Mouse (Mus musculus): ENCODE measurements around the gene 1700012P22Rik. TPM values are rescaled to one million over a fixed set of nuclear protein-coding genes. Genes with fewer than 3 reads are reported as not detected.

The 1700012P22Rik gene
- 0.08 TPM in 1 of 2 replicates, not detected in the other for polyA plus RNA-seq (2012; rRNA removed)

GRCm38 (mm10) chr4:144438672-144439071 is at the start of gene 1700012P22Rik:
Gene 1700012P22Rik (minus strand): TSS chr4:144438772.
- TF ChIP-seq CTCF (IDR thresholded peaks at IDR 0.05; ENCODE audit: borderline replicate concordance, extremely low read depth, insufficient read depth, insufficient read length) = no peak
- TF ChIP-seq POLR2A (IDR thresholded peaks at IDR 0.05; ENCODE audit: borderline replicate concordance, extremely low read depth, insufficient read depth, insufficient read length, poor library complexity, severe bottlenecking) = no peak

GRCm38 (mm10) chr4:144468091-144468490 is 29.5 kb upstream of the 1700012P22Rik start:
- DNase-seq (ENCODE audit: low read depth) = no peak
- TF ChIP-seq POLR2A (IDR thresholded peaks at IDR 0.05; ENCODE audit: borderline replicate concordance, extremely low read depth, insufficient read depth, insufficient read length, poor library complexity, severe bottlenecking) (no peak), CTCF (IDR thresholded peaks at IDR 0.05; ENCODE audit: borderline replicate concordance, extremely low read depth, insufficient read depth, insufficient read length) (no peak)

More at GRCm38 (mm10) chr4:144438672-144439071, at the start of gene 1700012P22Rik:
- no peak for DNase-seq (ENCODE audit: low read depth)

- DNase-seq (ENCODE audit: low read depth) = no peak
- TF ChIP-seq POLR2A (IDR thresholded peaks at IDR 0.05; ENCODE audit: borderline replicate concordance, extremely low read depth, insufficient read depth, insufficient read length, poor library complexity, severe bottlenecking) (no peak), CTCF (IDR thresholded peaks at IDR 0.05; ENCODE audit: borderline replicate concordance, extremely low read depth, insufficient read depth, insufficient read length) (no peak)
Observed at GRCm38 (mm10) chr4:144465206-144465605, 26.6 kb upstream of the 1700012P22Rik start.

- TF ChIP-seq POLR2A (IDR thresholded peaks at IDR 0.05; ENCODE audit: borderline replicate concordance, extremely low read depth, insufficient read depth, insufficient read length, poor library complexity, severe bottlenecking) (no peak), CTCF (IDR thresholded peaks at IDR 0.05; ENCODE audit: borderline replicate concordance, extremely low read depth, insufficient read depth, insufficient read length) (no peak)
- DNase-seq (ENCODE audit: low read depth) = no peak
Observed at GRCm38 (mm10) chr4:144463656-144464055, 25.1 kb upstream of the 1700012P22Rik start, which contains the start of gene Aadacl3. Gene Aadacl3 (minus strand): TSS chr4:144463756.

- TF ChIP-seq POLR2A (IDR thresholded peaks at IDR 0.05; ENCODE audit: borderline replicate concordance, extremely low read depth, insufficient read depth, insufficient read length, poor library complexity, severe bottlenecking) = no peak
- no peak for DNase-seq (ENCODE audit: low read depth)
Observed at GRCm38 (mm10) chr4:144453217-144453616, 14.6 kb upstream of the 1700012P22Rik start, which contains the start of gene Gm9944. Gene Gm9944 (minus strand): TSS chr4:144453317.

GRCm38 (mm10) chr4:144448546-144448945 is 10.0 kb upstream of the 1700012P22Rik start:
- DNase-seq (ENCODE audit: low read depth) = no peak
- TF ChIP-seq CTCF (IDR thresholded peaks at IDR 0.05; ENCODE audit: borderline replicate concordance, extremely low read depth, insufficient read depth, insufficient read length) (no peak), POLR2A (IDR thresholded peaks at IDR 0.05; ENCODE audit: borderline replicate concordance, extremely low read depth, insufficient read depth, insufficient read length, poor library complexity, severe bottlenecking) (no peak)

- no peak for TF ChIP-seq CTCF (IDR thresholded peaks at IDR 0.05; ENCODE audit: borderline replicate concordance, extremely low read depth, insufficient read depth, insufficient read length)
- no peak for TF ChIP-seq POLR2A (IDR thresholded peaks at IDR 0.05; ENCODE audit: borderline replicate concordance, extremely low read depth, insufficient read depth, insufficient read length, poor library complexity, severe bottlenecking)
Observed at GRCm38 (mm10) chr4:144441582-144441981, 3.0 kb upstream of the 1700012P22Rik start.

GRCm38 (mm10) chr4:144441095-144441494 is 2.5 kb upstream of the 1700012P22Rik start:
- no peak for DNase-seq (ENCODE audit: low read depth)
- TF ChIP-seq POLR2A (IDR thresholded peaks at IDR 0.05; ENCODE audit: borderline replicate concordance, extremely low read depth, insufficient read depth, insufficient read length, poor library complexity, severe bottlenecking) (no peak), CTCF (IDR thresholded peaks at IDR 0.05; ENCODE audit: borderline replicate concordance, extremely low read depth, insufficient read depth, insufficient read length) (no peak)

More at GRCm38 (mm10) chr4:144441582-144441981, 3.0 kb upstream of the 1700012P22Rik start:
- no peak for DNase-seq (ENCODE audit: low read depth)

- no peak for TF ChIP-seq CTCF (IDR thresholded peaks at IDR 0.05; ENCODE audit: borderline replicate concordance, extremely low read depth, insufficient read depth, insufficient read length)
- DNase-seq (ENCODE audit: low read depth) = no peak
Observed at GRCm38 (mm10) chr4:144433216-144433615, 5.4 kb downstream of the 1700012P22Rik start.

GRCm38 (mm10) chr4:144430723-144431122 is 7.8 kb downstream of the 1700012P22Rik start:
- TF ChIP-seq CTCF (IDR thresholded peaks at IDR 0.05; ENCODE audit: borderline replicate concordance, extremely low read depth, insufficient read depth, insufficient read length) = no peak
- TF ChIP-seq POLR2A (IDR thresholded peaks at IDR 0.05; ENCODE audit: borderline replicate concordance, extremely low read depth, insufficient read depth, insufficient read length, poor library complexity, severe bottlenecking) = no peak
- no peak for DNase-seq (ENCODE audit: low read depth)

- no peak for DNase-seq (ENCODE audit: low read depth)
- TF ChIP-seq POLR2A (IDR thresholded peaks at IDR 0.05; ENCODE audit: borderline replicate concordance, extremely low read depth, insufficient read depth, insufficient read length, poor library complexity, severe bottlenecking) (no peak), CTCF (IDR thresholded peaks at IDR 0.05; ENCODE audit: borderline replicate concordance, extremely low read depth, insufficient read depth, insufficient read length) (0 out of 2 replicates have a peak, but pooled peaks have one; percentile 4)
Observed at GRCm38 (mm10) chr4:144428868-144429267, 9.7 kb downstream of the 1700012P22Rik start.

GRCm38 (mm10) chr4:144424590-144424989 is 14.0 kb downstream of the 1700012P22Rik start:
- TF ChIP-seq CTCF (IDR thresholded peaks at IDR 0.05; ENCODE audit: borderline replicate concordance, extremely low read depth, insufficient read depth, insufficient read length) (no peak), POLR2A (IDR thresholded peaks at IDR 0.05; ENCODE audit: borderline replicate concordance, extremely low read depth, insufficient read depth, insufficient read length, poor library complexity, severe bottlenecking) (no peak)
- DNase-seq (ENCODE audit: low read depth) = no peak

All from brain, embryonic 14.5 days (tissue).